Mouse (Mus musculus): ENCODE results near the gene Mapkap1. TPM values are rescaled to one million over a fixed set of nuclear protein-coding genes. Genes with fewer than 3 reads are reported as not detected.

Gene Mapkap1
- polyA plus RNA-seq, 1 experiment = 72.2 TPM

GRCm38 (mm10) chr2:34620778-34621415 lies 214.3 kb downstream of the Mapkap1 start:
- no peak for DNase-seq (ENCODE audit: low read depth)
- TF ChIP-seq CTCF (IDR thresholded peaks at IDR 0.05; ENCODE audit: borderline replicate concordance, extremely low read depth, insufficient read depth, insufficient read length) (no peak), POLR2A (IDR thresholded peaks at IDR 0.05; ENCODE audit: borderline replicate concordance, extremely low read depth, insufficient read depth, insufficient read length, poor library complexity, severe bottlenecking) (no peak)

- TF ChIP-seq CTCF (IDR thresholded peaks at IDR 0.05; ENCODE audit: borderline replicate concordance, extremely low read depth, insufficient read depth, insufficient read length) (no peak), POLR2A (IDR thresholded peaks at IDR 0.05; ENCODE audit: borderline replicate concordance, extremely low read depth, insufficient read depth, insufficient read length, poor library complexity, severe bottlenecking) (no peak)
- DNase-seq (ENCODE audit: low read depth) = no peak
Observed at GRCm38 (mm10) chr2:34621485-34621884, 214.9 kb downstream of the Mapkap1 start.

- DNase-seq (ENCODE audit: low read depth) = no peak
- no peak for TF ChIP-seq CTCF (IDR thresholded peaks at IDR 0.05; ENCODE audit: borderline replicate concordance, extremely low read depth, insufficient read depth, insufficient read length)
- TF ChIP-seq POLR2A (IDR thresholded peaks at IDR 0.05; ENCODE audit: borderline replicate concordance, extremely low read depth, insufficient read depth, insufficient read length, poor library complexity, severe bottlenecking) = no peak
Observed at GRCm38 (mm10) chr2:34622518-34622917, 215.9 kb downstream of the Mapkap1 start.

- DNase-seq (ENCODE audit: low read depth) = no peak
- TF ChIP-seq CTCF (IDR thresholded peaks at IDR 0.05; ENCODE audit: borderline replicate concordance, extremely low read depth, insufficient read depth, insufficient read length) = no peak
- no peak for TF ChIP-seq POLR2A (IDR thresholded peaks at IDR 0.05; ENCODE audit: borderline replicate concordance, extremely low read depth, insufficient read depth, insufficient read length, poor library complexity, severe bottlenecking)
Observed at GRCm38 (mm10) chr2:34623181-34623580, 216.6 kb downstream of the Mapkap1 start.

- no peak for DNase-seq (ENCODE audit: low read depth)
- TF ChIP-seq CTCF (IDR thresholded peaks at IDR 0.05; ENCODE audit: borderline replicate concordance, extremely low read depth, insufficient read depth, insufficient read length) = no peak
- no peak for TF ChIP-seq POLR2A (IDR thresholded peaks at IDR 0.05; ENCODE audit: borderline replicate concordance, extremely low read depth, insufficient read depth, insufficient read length, poor library complexity, severe bottlenecking)
Observed at GRCm38 (mm10) chr2:34624076-34624475, 217.5 kb downstream of the Mapkap1 start.

- TF ChIP-seq CTCF (IDR thresholded peaks at IDR 0.05; ENCODE audit: borderline replicate concordance, extremely low read depth, insufficient read depth, insufficient read length) (no peak), POLR2A (IDR thresholded peaks at IDR 0.05; ENCODE audit: borderline replicate concordance, extremely low read depth, insufficient read depth, insufficient read length, poor library complexity, severe bottlenecking) (no peak)
- DNase-seq (ENCODE audit: low read depth) = no peak
Observed at GRCm38 (mm10) chr2:34627328-34628226, 221.0 kb downstream of the Mapkap1 start.

- no peak for DNase-seq (ENCODE audit: low read depth)
- TF ChIP-seq POLR2A (IDR thresholded peaks at IDR 0.05; ENCODE audit: borderline replicate concordance, extremely low read depth, insufficient read depth, insufficient read length, poor library complexity, severe bottlenecking) (no peak), CTCF (IDR thresholded peaks at IDR 0.05; ENCODE audit: borderline replicate concordance, extremely low read depth, insufficient read depth, insufficient read length) (no peak)
Observed at GRCm38 (mm10) chr2:34628903-34629540, 222.5 kb downstream of the Mapkap1 start.

- TF ChIP-seq POLR2A (IDR thresholded peaks at IDR 0.05; ENCODE audit: borderline replicate concordance, extremely low read depth, insufficient read depth, insufficient read length, poor library complexity, severe bottlenecking) (no peak), CTCF (IDR thresholded peaks at IDR 0.05; ENCODE audit: borderline replicate concordance, extremely low read depth, insufficient read depth, insufficient read length) (no peak)
- DNase-seq (ENCODE audit: low read depth) = no peak
Observed at GRCm38 (mm10) chr2:34629758-34630157, 223.2 kb downstream of the Mapkap1 start.

- TF ChIP-seq CTCF (IDR thresholded peaks at IDR 0.05; ENCODE audit: borderline replicate concordance, extremely low read depth, insufficient read depth, insufficient read length) (no peak), POLR2A (IDR thresholded peaks at IDR 0.05; ENCODE audit: borderline replicate concordance, extremely low read depth, insufficient read depth, insufficient read length, poor library complexity, severe bottlenecking) (no peak)
- no peak for DNase-seq (ENCODE audit: low read depth)
Observed at GRCm38 (mm10) chr2:34630445-34630844, 223.9 kb downstream of the Mapkap1 start.

GRCm38 (mm10) chr2:34632051-34632450 lies 225.5 kb downstream of the Mapkap1 start:
- DNase-seq (ENCODE audit: low read depth) = no peak
- TF ChIP-seq CTCF (IDR thresholded peaks at IDR 0.05; ENCODE audit: borderline replicate concordance, extremely low read depth, insufficient read depth, insufficient read length) (no peak), POLR2A (IDR thresholded peaks at IDR 0.05; ENCODE audit: borderline replicate concordance, extremely low read depth, insufficient read depth, insufficient read length, poor library complexity, severe bottlenecking) (no peak)
